Mouse (Mus musculus) stomach, embryonic 14.5 days (tissue): Measurements from ENCODE around the gene Adam23. TPM values are rescaled to one million over a fixed set of nuclear protein-coding genes. Genes with fewer than 3 reads are reported as not detected.

ENCODE experiments used
- ATAC-seq: fragments of 200-750 bp; cut with Nextera tagmentation; 2 replicates; pipeline ENCODE4 v1.8.0; 2017; ENCODE audit warnings: low read depth, moderate TSS enrichment; ENCODE audit not compliant: insufficient number of reproducible peaks, insufficient read depth, low FRiP score
- H3K27ac ChIP-seq: fragments of 300-500 bp; sonication (generic); 2 replicates; pipeline ENCODE4 v1.5.1; 2014; ENCODE audit warnings: mild to moderate bottlenecking, low read length, moderate library complexity, mixed read lengths
- H3K27me3 ChIP-seq: fragments of 300-500 bp; sonication (generic); 2 replicates; pipeline ENCODE4 v1.6.1; 2014; ENCODE audit warnings: low read length, control low read depth, mixed read lengths; ENCODE audit not compliant: control insufficient read depth, insufficient read depth
- H3K36me3 ChIP-seq: fragments of 300-500 bp; sonication (generic); 2 replicates; pipeline ENCODE4 v1.6.1; 2014; ENCODE audit warnings: mild to moderate bottlenecking, control low read depth, low read length, moderate library complexity, mixed read lengths; ENCODE audit not compliant: control insufficient read depth, insufficient read depth
- H3K4me1 ChIP-seq: fragments of 300-500 bp; sonication (generic); 2 replicates; pipeline ENCODE4 v1.6.1; 2014; ENCODE audit warnings: low read length, control low read depth, mixed read lengths; ENCODE audit not compliant: control insufficient read depth, insufficient read depth
- H3K4me2 ChIP-seq: fragments of 300-500 bp; sonication (generic); replicated peaks from 2 replicates; pipeline ENCODE4 v1.6.1; 2014; ENCODE audit warnings: low read depth, low read length, control low read depth
- H3K4me3 ChIP-seq: fragments of 300-500 bp; sonication (generic); 2 replicates; pipeline ENCODE4 v1.5.1; 2014; ENCODE audit warnings: low read depth, low read length, control low read depth
- H3K9ac ChIP-seq: fragments of 300-500 bp; sonication (generic); replicated peaks from 2 replicates; pipeline ENCODE4 v1.6.1; 2014; ENCODE audit warnings: low read depth, mild to moderate bottlenecking, control low read depth, low read length, moderate library complexity, mixed read lengths
- H3K9me3 ChIP-seq: fragments of 300-500 bp; sonication (generic); 2 replicates; pipeline ENCODE4 v1.6.1; 2016; ENCODE audit warnings: low read depth, low read length, control low read depth; ENCODE audit not compliant: control insufficient read depth
- WGBS: fragments of 180-500 bp; shearing (Covaris S2); extraction: QIAGEN DNeasy Blood & Tissue Kit; methylation state at CpG from one replicate; pipeline ENCODE4 v1.1.7; 2014; 5-methylcytosine and 5-hydroxymethylcytosine counted together
- polyA plus RNA-seq: library from polyadenylated mRNA; unstranded; fragments of >200 nt; fragmentation: Nextera tagmentation; extraction: Ambion mirVana; gene quantifications from 2 replicates; pipeline ENCODE4 v1.2.1, GENCODE M21; 2014

Adam23 gene
- polyA plus RNA-seq, 1 experiment from 2014 or later, result 6.0 TPM

DNA sequence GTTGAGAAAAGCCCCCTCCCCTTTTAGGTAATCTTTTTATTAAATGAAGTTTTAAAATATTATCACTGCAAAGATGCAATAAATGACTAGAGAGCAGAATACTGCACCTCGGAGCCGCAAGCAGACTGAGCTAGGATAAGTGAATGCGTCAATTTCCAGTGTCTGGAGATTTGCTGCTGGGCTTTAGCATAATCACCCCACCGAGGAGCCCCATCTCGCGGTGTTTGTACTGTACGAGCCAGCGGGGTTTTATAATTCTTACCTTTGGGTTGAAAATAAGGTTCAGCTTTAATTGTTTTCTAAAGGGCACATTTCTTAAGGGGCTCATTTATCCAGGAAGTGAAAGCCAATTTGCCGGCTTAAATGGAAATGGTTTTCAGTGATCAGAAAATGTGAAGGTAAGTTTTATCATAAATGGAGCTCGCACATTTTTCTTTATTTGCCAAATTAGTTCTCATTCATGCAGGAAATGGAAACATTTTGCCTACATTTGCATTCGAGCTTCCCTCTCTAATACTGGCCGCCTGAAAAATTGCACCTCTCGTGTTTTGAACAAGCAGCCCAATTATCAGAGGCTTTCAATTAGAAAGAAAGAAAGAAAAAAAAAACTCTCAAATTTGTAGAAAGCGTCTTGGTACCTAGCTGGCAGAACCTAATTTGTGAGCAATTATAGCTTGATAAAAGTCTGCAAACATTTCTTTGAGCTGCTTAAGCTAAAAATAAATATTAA, 94.4 kb downstream of the Adam23 start:
- Histone ChIP-seq H3K27ac (no peak overlapping the region), H3K9ac (no peak overlapping the region), H3K4me1 (no peaks in the 10 kb centered on the region), H3K27me3 (no peaks in the 10 kb centered on the region), H3K4me3 (no peak overlapping the region), H3K4me2 (no peak overlapping the region), H3K36me3 (no peaks in the 10 kb centered on the region), H3K9me3 (no peaks in the 10 kb centered on the region)
- WGBS, result 72% methylated on average over 14 of the region's 14 CpGs
- no peak for ATAC-seq

- ATAC-seq, result no peak
- Histone ChIP-seq H3K9me3 (no peaks in the 10 kb centered on the region), H3K27ac (no peak overlapping the region), H3K36me3 (no peaks in the 10 kb centered on the region), H3K4me3 (no peak overlapping the region), H3K9ac (no peak overlapping the region), H3K4me1 (no peaks in the 10 kb centered on the region), H3K27me3 (no peaks in the 10 kb centered on the region), H3K4me2 (no peak overlapping the region)
- WGBS, result 90% methylated on average over 2 of the region's 2 CpGs
Observed at GRCm38 (mm10) chr1:63544122-63544521, 98.4 kb downstream of the Adam23 start.

DNA sequence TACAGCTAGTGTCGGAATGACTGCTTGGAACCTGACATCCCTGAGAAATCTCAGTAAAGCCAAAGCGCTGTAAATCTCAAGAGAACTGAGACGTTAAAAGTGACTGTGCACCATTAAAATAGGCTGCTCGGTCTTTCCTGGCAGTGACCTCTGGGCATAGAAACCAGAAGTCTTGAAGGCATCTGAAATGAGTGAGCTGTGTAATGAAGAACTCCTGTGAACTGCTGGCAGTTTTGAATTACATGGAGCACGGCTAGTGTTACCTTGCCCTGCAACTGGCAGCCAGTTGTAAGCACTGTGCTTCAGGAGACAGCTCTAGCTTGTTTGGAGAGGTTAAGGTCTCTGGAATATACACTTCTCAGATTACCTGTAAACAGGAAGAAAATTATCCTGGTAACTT, 107.3 kb downstream of the Adam23 start:
- Histone ChIP-seq H3K9ac (no peak overlapping the region), H3K27me3 (no peaks in the 10 kb centered on the region), H3K9me3 (no peaks in the 10 kb centered on the region), H3K4me1 (0 out of 2 replicates have a peak, but pooled peaks cover 5% of the 10 kb centered on the region), H3K4me2 (no peak overlapping the region), H3K36me3 (no peaks in the 10 kb centered on the region), H3K4me3 (no peak overlapping the region), H3K27ac (no peak overlapping the region)
- ATAC-seq, result no peak
- WGBS, result 25% methylated on average over 5 of the region's 5 CpGs

DNA sequence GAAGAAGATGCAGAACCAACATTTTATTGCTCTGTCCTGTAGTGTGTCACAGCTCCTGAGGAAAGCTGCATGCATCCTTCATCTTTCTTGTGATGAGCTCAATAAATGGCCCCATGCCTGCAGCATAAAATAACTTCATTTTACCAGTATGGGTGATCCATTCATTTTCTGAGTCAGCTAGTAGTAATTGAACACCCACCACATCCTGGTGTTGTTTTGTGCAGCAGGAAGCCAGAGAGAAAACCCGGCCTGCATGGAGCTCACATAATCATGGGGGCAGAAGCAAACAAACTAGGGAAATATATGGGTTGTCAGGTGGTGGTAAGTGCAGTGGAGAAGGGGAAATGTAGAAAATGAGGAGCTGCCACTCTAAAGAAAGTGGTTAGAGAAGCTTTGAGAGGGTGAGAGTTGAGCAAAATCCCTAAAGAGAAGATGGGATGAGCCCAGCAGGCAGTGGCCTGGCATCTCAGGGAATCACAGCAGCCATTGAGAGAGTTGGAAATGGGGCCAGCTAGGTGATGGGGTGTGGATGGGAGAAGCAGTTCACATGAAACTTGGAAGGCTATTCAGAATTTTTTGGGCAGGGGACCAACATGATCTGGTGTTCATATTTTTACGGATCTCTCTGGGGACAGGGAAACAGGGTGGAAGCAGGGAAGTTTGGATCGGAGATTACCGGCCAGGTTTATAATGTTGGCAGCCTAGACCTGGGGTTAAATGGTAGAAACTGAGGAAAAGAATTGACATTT, 116.3 kb downstream of the Adam23 start:
- no peak for ATAC-seq
- Histone ChIP-seq H3K9me3 (no peaks in the 10 kb centered on the region), H3K36me3 (no peaks in the 10 kb centered on the region), H3K27me3 (no peaks in the 10 kb centered on the region), H3K27ac (no peak overlapping the region), H3K4me1 (no peaks in the 10 kb centered on the region), H3K9ac (no peak overlapping the region), H3K4me2 (no peak overlapping the region), H3K4me3 (no peak overlapping the region)
- 82% methylated on average over 4 of the region's 4 CpGs for WGBS

DNA sequence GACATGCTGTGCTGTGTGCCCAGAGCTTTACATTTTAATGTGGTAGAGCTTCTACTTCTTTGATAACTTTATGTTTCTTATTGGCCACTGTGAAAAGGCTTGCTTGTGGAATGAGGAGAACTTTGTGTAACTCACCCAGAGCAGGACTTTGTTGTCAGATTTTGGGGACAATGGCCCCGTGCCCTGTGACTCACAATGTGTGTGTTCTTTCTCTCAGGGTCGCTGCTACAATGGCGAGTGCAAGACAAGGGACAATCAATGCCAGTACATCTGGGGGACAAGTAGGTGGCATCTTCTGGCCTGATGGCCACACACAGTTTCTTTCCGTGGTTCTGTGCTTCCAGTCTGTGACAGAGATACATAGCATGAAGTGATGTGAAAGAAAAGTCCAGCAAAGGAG, 118.2 kb downstream of the Adam23 start:
- H3K4me1 ChIP-seq, result no peaks in the 10 kb centered on the region
- H3K9me3 ChIP-seq, result no peaks in the 10 kb centered on the region
- no peaks in the 10 kb centered on the region for H3K27me3 ChIP-seq

DNA sequence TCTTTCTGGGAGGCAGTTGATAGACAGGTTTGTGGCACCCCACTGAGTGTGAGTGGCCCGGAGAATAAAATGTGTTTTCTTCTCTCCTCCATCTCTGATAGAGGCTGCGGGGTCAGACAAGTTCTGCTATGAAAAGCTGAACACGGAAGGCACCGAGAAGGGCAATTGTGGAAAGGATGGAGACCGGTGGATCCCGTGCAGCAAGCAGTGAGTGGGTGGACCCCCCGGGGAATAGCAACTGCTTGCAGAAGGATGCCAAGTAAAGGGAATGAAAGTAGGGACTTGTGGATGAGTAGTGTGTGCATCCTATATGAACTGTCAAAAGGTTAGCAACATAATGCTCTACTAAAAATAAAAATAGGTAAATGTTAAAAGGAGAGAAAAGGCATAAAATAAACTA, 120.8 kb downstream of the Adam23 start:
- no peaks in the 10 kb centered on the region for H3K4me1 ChIP-seq
- no peaks in the 10 kb centered on the region for H3K36me3 ChIP-seq
- H3K9me3 ChIP-seq, result no peaks in the 10 kb centered on the region
- ATAC-seq, result no peak
- no peaks in the 10 kb centered on the region for H3K27me3 ChIP-seq
- H3K4me2 ChIP-seq, result no peak overlapping the region
- 27% methylated on average over 7 of the region's 7 CpGs for WGBS
- no peak overlapping the region for H3K9ac ChIP-seq
- H3K4me3 ChIP-seq, result no peak overlapping the region
- no peak overlapping the region for H3K27ac ChIP-seq

More for the DNA sequence above, 118.2 kb downstream of the Adam23 start:
- no peak for ATAC-seq
- 75% methylated on average over 4 of the region's 4 CpGs for WGBS
- Histone ChIP-seq H3K4me2 (no peak overlapping the region), H3K4me3 (no peak overlapping the region), H3K9ac (no peak overlapping the region), H3K36me3 (no peaks in the 10 kb centered on the region), H3K27ac (no peak overlapping the region)

GRCm38 (mm10) chr1:63567031-63567430, 121.3 kb downstream of the Adam23 start:
- WGBS, result 39% methylated on average over 4 of the region's 4 CpGs
- H3K9ac ChIP-seq, result no peak overlapping the region
- no peak overlapping the region for H3K4me2 ChIP-seq
- H3K4me3 ChIP-seq, result no peak overlapping the region
- H3K27ac ChIP-seq, result no peak overlapping the region
- no peak for ATAC-seq
- no peaks in the 10 kb centered on the region for H3K36me3 ChIP-seq
- H3K4me1 ChIP-seq, result no peaks in the 10 kb centered on the region
- H3K27me3 ChIP-seq, result no peaks in the 10 kb centered on the region
- no peaks in the 10 kb centered on the region for H3K9me3 ChIP-seq

DNA sequence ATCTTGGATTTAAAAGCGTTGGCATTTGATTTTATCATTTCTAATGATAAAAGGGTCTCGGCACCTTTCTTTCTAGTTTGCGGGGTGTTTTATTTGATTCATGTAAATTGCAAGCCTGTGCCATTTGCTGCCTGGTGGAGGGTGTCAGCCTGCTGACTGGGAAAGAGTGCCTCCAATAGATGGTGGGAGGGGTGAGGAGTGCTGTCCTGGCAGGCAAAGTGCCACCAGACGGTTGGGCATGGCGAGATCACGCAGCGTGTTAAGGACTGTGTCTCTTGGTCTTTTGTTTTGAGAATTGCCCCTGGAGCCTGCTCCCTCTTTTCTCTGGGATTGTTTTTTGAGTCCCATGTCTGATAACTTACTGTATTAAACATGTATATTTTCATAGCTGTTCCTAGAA, 126.5 kb downstream of the Adam23 start:
- WGBS, result 76% methylated on average over 7 of the region's 7 CpGs
- Histone ChIP-seq H3K4me3 (no peak overlapping the region), H3K4me1 (no peaks in the 10 kb centered on the region)

More for the DNA sequence above, 126.5 kb downstream of the Adam23 start:
- no peak overlapping the region for H3K4me2 ChIP-seq
- no peaks in the 10 kb centered on the region for H3K36me3 ChIP-seq
- no peak for ATAC-seq
- no peaks in the 10 kb centered on the region for H3K27me3 ChIP-seq
- no peak overlapping the region for H3K9ac ChIP-seq
- H3K27ac ChIP-seq, result no peak overlapping the region
- H3K9me3 ChIP-seq, result no peaks in the 10 kb centered on the region
